Mouse (Mus musculus): ENCODE data around the gene Uhrf2.

Gene Uhrf2

DNA sequence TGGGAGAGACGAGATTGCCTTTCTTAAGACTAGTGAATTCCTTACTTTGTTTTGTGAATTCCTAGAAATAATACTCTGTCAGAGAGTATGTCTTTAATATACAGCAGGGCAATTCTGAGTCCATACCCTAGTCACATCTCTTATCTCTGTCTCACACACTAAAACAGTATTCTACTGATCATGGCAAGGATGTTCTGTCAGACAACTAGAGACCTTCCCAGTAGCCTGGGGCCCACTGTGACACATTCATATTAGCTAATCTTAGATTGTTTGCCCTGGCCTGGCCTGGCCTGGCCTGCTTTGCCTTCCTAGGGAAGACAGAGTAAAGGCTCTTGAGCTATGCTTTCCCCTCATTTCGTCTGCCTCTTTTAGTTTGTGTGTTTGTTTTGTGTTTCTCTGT, 20.3 kb downstream of the Uhrf2 start:
- DNase-seq (ENCODE audit: low read depth, low spot score) = no peak

DNA sequence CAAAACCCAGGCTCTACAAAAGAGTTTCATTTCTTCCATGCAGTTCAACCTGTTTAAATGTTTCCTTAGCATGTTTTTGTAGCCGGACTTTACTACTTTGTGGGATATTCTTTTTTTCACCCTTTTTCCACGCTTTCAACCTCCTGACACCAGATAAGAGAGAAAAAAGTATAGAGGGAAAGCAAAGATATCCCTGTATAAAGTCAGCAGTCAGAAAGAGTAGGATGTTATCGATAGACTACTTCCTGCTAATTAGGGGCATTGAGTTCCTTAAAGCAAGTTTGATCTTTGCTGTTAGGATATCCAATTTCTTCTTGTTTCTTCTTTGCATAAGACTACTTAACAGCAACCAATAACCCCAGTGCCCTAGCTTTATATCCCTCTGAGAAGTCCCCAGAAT, 21.2 kb downstream of the Uhrf2 start:
- DNase-seq (ENCODE audit: low read depth, low spot score) = no peak

DNA sequence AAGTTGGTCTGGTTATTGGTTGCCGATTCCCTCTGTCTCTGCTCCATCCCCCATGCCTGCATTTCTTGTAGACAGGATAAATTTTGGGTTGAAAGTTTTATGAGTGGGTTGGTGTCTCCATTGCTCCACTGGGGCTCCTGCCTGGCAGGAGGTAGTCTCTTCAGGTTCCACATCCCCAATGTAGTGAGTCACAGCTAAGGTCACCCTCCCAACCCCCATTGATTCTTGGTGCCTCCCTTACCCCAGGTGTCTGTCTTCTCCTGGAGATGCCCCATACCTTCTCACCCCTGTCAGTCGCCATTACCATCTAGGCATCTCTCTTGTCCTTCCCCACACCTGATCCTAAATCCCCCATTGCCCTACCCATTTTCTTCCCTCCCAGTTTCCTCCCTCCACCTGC, 23.9 kb downstream of the Uhrf2 start:
- no peak for DNase-seq (ENCODE audit: low read depth, low spot score)

DNA sequence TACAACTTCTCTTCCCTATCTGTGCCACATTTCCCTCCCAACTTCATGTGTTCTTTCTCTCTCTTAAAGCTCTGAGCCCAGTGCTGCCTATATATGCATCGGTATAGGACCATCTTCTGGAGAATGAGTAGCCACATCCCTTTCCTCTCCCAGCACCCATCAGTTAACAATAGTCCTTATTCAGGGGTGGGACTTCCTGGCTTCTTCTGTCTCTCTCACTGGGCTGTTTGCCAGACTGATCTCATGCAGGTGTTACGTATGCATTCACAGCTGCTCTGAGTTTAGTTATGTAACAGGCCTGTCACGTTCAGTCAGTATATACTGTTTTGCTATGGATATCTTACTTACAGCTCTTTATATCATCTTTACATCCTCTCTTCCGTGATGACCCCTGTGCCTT, 35.5 kb downstream of the Uhrf2 start:
- DNase-seq (ENCODE audit: low read depth, low spot score) = no peak

DNA sequence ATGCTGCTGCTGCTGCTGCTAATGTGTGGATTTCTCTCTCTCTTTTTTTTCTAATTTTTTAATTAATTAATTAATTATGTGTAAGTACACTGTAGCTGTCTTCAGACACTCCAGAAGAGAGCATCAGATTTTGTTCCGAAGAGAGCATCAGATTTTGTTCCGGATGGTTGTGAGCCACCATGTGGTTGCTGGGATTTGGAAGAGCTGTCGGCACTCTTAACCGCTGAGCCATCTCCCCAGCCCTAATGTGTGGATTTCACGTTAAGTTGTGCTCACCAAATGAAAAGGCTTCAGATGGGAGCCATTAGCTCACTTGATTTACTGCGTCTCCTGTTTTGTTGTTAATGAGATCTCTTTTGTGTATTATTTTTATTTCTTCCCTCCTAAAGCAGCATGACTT, 59.9 kb downstream of the Uhrf2 start:
- DNase-seq (ENCODE audit: low read depth, low spot score) = no peak

DNA sequence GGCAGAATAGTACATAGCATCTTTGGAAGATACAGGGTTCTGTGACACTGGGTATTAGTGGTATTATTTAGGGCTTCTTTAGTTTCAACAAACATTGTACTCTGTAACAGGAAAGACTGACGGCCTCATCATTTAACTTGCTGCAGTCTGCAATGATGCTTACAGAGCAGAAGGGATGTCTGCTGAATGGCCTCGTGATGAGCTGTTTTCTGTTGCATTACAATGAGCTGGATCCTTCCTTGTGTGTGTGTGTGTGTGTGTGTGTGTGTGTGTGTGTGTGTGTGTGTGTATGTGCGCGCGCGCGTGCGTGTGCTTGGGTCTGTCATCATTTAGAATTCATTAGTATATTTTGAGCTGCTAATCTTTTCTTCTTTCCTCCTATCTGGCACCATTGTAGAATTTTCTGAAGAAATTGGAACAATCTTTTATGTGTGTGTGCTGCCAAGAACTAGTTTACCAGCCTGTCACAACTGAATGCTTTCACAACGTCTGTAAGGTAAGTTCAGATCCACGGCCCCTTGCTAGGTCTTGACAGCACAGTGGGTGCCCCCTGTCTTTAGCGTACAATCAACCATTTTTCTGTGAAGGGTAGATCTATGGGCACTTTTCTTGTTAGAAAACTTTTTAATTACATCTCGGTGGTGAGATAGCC, 61.5 kb downstream of the Uhrf2 start:
- DNase-seq (ENCODE audit: low read depth, low spot score) = no peak

DNA sequence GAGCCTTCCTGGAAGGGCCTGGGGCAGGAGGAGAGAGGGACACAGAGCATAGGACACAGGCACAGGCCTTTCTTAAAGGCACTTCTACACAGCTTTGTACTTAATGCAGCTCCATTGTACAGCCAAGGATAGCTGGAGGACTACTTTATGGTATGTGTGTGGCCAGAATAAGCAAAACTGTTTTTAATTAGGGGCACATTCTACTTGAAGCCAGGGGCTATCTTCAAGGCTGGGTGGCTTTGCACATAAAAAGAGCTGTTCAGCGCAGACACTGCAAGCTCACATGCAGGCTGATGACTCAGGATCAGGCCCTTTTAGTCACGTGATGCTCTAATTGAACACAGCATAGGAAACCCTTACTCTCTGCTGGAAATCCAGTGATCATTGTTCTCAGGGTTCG, 65.9 kb downstream of the Uhrf2 start:
- DNase-seq (ENCODE audit: low read depth, low spot score) = no peak

DNA sequence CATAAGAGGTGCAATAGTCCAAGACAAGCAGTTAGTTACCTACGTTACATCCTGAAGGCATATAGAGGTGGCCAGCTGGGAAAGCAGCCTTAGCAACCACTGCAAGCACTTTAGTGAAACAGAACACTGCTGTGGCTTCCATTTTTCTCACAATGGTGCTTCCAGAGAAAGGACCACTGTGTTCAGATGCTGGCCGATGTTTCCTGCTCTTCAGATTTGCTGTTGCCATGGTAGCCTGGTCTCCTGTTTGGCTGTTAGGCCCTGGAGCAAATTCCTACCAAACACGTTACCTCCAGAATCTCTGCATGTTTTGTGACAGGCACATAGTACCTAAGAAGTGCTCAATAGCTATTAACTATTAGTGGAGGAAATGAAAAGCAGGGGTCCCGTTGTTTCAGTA, 66.7 kb downstream of the Uhrf2 start:
- DNase-seq (ENCODE audit: low read depth, low spot score) = no peak

DNA sequence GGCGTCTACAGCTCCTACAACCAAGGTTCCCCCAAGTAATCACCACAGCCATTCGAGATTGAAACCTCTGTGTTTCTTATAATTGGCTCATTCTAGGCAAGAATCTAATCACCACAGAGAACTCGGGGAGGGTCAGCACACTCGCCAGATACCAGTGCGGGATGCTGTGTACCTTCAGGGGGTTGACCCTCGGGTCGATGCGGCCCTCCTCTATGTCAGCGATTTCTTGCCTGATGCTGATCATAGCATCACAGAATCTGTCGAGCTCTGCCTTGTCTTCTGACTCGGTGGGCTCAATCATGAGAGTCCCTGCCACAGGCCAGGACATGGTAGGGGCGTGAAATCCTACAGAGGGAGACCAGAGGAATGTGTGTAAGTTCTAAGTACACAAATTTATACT, 70.3 kb downstream of the Uhrf2 start:
- DNase-seq (ENCODE audit: low read depth, low spot score) = no peak

DNA sequence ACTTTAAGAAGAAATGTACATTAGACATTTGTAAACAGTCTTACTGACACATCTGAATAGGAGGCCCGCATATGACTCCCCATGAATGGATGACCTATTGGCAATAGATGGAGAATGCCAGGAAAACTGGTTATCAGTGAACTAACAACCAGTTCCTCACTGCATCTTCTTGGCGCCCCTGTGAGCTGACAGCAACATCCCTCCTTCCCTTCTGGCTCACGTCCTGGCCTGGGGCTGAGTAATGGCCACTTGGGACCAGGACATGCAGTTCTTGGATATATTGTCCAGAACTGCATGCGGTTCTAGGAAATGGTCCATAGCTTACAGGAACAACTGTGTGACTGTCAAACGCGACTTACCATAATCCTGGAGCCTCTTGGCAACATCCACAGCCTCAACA, 72.3 kb downstream of the Uhrf2 start:
- DNase-seq (ENCODE audit: low read depth, low spot score) = no peak

DNA sequence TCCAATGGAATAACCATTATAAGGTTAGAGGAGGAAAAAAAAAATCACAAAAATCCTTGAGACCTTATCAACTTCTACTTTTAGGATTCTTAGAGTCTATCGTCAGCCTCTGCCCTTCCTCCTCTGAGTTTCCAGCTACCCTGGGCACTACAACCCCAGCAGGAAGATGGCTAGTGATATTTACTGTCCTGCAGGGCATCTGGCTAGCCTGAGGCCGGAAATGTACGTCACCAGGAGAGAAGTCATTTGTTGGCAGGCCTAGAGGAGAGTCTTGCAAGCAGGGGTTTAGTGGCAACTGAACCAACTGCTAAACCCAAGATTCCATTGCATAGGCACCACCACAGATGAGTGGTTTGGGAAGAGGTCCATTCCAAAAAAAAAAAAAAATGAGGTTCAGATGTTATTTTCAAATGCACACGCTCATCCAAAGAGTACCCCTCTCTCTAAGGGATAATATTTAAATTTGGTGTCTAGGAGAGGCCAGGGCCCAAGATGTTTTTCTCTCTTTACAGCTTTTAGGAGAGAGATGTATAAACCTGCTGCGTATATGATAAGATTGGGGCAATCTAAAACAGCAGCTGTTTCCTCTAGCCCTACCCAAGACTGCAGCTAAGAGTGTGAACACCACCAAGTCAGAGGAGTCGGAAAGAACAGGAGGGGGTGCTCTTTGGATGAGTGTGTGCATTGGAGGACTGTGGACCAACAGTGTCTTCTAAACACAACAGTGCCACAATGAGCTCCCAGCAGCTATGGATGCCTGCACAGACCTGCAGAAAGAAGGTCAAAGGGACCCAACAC, 74.9 kb downstream of the Uhrf2 start:
- DNase-seq (ENCODE audit: low read depth, low spot score) = no peak

DNA sequence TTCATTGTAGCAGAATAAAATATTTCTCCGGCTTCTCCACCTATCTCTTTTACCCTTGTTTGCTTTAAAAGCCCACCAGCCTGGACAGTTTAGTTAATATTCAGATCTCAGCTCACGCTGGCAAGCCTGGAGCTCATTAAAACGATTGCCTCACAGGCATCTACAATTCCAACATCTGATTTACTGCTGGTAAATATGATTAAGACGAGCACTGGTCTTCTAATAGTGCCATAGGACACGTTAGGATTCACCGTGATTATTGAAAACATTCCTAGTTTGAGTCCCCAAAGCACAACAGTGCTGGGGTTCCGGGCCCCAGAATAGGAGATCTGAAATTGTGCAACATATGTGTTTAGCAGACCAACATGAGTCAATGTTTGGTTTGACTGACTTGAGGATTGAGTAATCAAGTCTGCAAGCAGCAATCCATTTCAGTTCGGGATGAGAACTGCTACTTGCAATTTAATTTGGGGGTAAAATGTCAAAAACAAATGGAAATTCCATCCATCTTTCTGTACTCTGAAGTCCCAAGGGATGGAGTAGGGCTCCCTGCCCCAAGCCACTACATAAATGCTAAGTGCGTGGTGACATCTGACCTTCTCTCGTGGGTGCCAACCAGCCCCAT, 77.0 kb downstream of the Uhrf2 start:
- DNase-seq (ENCODE audit: low read depth, low spot score) = no peak

DNA sequence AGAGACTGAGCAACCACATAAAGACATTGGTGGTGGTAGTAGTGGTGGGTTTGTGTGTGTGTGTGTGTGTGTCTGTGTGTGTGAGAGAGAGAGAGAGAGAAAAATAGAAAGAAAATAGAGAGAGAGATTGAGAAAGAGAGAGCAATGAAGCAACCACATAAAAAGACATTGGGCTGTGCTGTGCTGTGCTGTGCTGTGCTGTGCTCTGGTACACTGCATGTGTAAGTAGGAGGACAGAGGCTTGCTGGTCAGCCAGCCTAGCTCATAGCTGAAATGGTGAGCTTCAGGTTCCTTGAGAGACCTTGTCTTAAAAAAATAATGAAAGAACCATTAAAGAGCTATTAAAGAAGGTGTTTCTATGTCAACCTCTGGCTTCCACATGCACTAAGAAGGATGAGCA, 78.3 kb downstream of the Uhrf2 start:
- no peak for DNase-seq (ENCODE audit: low read depth, low spot score)

DNA sequence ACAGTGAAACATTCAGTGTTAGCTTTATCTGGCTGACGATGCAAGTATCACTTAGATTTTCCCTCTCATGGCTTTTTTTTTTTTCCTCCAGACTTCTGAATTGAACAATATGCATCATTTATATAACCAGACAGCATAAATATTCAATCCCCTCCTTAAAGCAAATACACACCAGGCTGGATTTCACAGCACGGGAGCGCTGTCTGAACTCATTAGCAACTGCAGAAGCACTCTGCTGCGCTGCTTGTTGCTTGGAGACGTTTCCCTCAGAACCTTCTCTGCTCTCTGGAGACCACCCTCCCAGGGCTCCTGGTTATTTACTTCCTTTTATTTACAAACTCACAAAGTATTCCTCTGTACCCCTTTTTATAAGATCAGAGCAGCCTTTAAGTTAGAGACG, 78.8 kb downstream of the Uhrf2 start:
- no peak for DNase-seq (ENCODE audit: low read depth, low spot score)

DNA sequence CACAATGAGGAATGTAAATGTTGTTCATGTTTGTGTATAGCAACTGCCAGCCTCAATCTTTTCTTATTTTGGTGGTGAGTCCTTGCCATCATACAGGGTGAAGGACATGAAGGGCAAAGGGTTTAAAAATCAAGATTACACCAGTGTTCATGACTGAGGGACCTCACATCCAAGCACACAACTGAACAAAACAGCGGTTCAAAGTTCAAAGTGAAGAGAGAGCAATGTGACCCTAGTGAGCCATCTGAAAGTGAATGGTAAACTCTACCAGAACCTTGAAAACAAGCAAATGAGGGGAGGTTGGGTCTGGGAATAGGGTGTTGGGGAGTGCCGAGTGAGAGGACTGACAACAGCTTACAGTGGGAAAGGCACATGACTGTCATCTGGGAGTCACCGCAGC, 81.1 kb downstream of the Uhrf2 start:
- no peak for DNase-seq (ENCODE audit: low read depth, low spot score)

DNA sequence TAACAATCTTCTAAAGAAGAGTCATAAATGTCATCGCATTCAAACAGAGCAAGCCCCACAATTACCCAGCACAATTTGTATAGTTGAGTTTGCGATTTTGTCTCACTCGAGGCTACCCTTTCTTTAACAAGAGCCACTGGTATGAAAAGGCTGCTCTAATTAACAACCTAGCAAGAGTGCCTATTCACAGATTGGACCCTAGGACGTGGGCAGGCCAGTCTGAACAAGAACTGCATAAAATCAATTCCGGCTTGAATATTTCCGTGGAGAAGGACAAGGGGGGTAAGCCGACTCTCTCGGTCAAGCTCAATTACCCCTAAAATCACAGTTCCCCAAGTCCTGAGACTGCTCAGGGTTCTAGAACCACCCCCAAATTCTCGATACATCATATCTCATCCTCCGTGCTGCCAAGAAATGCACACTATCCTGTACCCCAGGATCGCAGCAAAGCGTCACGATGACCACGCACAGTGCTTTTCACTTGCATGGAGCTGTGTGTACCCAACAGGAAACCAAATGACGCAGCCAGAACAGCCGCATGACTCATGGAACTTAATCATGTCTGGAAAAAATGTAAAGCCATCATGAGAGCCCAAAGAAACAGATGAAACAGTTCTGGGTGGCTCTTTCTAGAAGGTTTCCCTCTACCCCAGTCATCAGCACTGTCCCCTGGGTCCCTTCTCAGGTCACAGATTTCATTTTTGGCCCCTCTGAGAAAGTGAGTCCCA, 82.8 kb downstream of the Uhrf2 start:
- DNase-seq (ENCODE audit: low read depth, low spot score) = no peak

DNA sequence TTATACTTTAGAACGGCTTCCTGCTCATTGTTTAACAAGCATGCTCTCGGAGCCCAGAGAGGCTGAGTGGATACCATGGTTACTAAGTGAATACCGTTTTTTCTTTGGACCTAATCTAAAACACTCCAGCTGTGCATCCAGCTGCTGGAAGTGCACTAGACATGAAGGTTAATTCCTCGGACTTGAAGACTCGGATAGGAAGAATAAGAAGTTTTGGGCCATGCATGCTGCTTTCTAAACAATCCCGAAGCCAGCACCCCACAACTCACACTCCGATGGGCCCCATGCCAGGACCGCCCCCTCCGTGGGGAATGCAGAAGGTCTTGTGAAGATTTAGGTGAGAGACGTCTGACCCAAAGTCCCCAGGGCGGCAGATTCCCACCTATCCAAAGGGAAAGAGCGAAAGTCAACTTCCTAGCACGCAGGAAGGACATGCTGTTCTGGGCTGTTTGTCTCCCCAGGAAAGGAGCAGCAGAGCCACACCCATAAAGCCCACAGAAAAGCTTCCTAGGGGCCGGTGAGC, 84.7 kb downstream of the Uhrf2 start:
- no peak for DNase-seq (ENCODE audit: low read depth, low spot score)

DNA sequence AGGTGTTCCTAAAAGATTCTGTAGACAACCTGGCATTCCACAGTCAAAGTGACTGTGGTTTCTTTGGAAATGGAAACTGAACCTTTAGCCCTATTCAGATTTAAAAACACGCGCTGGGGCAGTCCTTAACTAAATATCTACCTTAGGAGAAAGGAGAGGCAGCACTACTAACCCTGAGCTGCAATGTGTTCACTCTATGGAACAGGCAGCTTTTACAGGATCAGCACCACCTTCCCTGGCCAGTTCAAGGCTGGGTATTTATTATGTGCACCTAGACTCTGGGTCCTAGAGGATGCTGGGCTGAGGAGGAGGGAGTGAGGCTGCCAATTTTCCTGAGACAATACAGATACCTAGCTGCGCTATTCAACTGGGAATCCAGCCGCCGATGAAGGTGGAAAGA, 85.3 kb downstream of the Uhrf2 start:
- DNase-seq (ENCODE audit: low read depth, low spot score) = no peak

DNA sequence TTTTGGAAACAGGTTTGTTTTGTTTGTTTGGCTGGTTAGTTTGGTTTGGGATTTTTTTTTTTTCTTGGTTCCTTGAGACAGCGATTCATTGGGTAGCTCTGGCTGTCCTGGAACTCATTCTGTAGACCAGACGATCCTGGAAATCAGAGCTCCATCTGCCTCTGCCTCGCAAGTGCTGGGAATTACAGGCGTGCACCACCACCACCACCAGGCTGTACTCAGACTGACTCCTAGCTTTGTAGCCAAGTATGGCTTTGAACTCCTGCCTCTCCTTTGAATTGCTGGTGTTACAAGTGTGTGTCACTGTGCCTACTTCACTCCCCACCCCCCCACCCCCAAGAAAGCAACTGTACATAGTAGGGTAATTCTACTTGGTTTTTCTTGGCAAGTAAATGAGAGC, 86.9 kb downstream of the Uhrf2 start:
- no peak for DNase-seq (ENCODE audit: low read depth, low spot score)

DNA sequence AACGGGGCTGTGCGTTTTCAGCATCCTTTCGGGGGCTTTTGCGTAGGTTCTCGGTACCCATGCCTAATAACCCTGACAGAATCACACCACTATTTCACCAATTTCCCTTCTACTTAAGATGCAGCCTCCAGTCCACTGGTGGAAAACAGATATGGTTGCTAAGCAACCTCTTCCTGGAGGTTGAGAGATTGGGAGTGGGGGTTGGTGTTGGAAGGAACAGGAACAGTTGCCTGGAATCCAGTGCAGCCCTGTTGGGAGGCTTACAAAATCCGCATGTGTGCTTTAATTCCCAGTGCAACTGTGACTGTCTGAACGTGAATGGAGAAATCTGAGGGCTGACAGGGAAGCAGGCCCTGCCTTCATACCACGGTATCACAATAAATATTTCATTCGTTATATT, 87.5 kb downstream of the Uhrf2 start:
- no peak for DNase-seq (ENCODE audit: low read depth, low spot score)

DNA sequence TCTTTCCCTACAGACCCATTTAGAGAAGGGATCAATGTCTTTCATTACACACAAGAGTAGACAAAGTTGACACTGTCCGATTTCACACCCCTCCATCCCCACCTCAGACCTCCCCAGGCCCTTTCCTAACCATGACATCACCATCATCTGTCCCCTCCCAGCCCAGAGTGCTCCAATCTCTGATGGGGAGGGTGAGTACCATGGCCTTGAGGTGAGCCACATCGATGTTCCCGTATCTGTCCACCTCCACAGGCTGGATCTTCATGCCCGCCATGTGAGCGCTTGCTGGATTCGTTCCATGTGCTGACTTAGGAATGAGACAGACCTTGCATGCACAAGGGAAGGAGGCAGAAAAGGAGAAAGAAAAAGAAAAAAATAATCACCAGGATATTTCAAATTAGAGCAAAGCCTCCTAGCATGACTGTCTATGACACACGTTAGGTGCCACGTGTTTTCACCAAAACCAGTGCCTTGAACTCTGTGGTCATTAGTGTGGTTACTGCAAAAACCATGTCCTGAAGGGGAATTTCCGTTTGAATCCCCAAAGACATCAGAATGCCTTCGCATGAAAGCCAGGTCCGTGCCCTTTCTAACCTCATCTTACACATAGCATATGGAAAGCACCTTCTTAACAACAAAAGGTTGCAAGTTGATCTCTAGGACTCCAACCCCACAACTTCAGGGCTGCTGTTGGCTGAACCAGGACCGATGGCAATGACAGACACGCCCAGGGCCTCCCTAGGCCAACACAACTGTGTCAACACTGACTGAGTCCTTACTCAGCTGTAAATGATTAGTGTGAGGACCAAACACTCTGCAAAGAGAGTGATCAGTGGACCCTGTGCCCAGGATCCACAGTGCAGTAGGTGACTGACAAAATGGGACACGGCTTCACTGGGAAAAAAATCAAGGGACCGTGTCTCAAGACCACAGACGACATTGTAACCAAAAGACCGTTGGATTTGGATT, 88.3 kb downstream of the Uhrf2 start:
- DNase-seq (ENCODE audit: low read depth, low spot score) = no peak
